Mouse (Mus musculus): ENCODE results near the gene Rpl9-ps1.

DNA sequence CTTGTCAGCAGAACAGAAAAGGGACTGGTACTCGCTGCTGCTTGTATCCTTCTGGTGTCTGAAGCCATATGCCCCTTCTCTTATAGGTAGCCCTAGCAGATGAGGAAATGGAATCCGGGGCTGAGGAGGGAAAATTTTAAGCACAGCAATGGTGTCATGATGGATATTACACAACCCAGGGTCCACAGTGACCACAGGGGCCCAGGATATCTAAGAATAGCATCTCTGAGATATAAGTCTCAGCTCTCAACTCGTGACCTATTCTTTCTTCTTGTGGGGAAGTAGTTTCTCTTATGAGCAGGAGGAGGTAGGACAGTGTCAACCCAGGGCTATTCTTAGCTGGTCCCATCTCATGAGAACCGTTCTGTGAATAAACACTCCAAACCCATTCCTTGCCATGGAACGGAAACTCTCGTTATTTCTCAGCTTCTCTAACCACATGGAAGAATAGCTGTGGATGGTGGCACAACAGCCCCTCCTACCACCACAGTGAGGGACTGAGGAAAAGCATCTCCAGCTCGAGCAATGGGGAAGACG is 4.0 kb upstream of the Rpl9-ps1 start, which contains the start of gene Ccl3:
- no peak for TF ChIP-seq CTCF (IDR thresholded peaks at IDR 0.05 in 2 of 3, conservative IDR thresholded peaks at IDR 0.05 in 1 of 3; ENCODE audit: control insufficient read depth in 1 of 3, insufficient read depth in 1 of 3, low read depth in 2 of 3, low read length in 3 of 3, poor library complexity in 1 of 3, severe bottlenecking in 1 of 3)
- TF ChIP-seq POLR2A (IDR thresholded peaks at IDR 0.05; ENCODE audit: control insufficient read depth in 1 of 2, insufficient read depth in 1 of 2, low read depth in 1 of 2, low read length in 2 of 2, poor library complexity in 1 of 2): no peak
- TF ChIP-seq ZC3H11A (IDR thresholded peaks at IDR 0.05; ENCODE audit: low read depth, low read length): no peak
- TF ChIP-seq HCFC1 (IDR thresholded peaks at IDR 0.05; ENCODE audit: low read depth, low read length): no peak
- TF ChIP-seq POLR2AphosphoS2 (IDR thresholded peaks at IDR 0.05; ENCODE audit: low read length): no peak
- TF ChIP-seq UBTF (IDR thresholded peaks at IDR 0.05; ENCODE audit: borderline replicate concordance, insufficient read depth, low read depth, low read length): no peak
- TF ChIP-seq GATA1 (IDR thresholded peaks at IDR 0.05; ENCODE audit: low read depth, low read length): no peak
- TF ChIP-seq JUND (IDR thresholded peaks at IDR 0.05; ENCODE audit: low read depth, low read length): no peak
- TF ChIP-seq RAD21 (IDR thresholded peaks at IDR 0.05; ENCODE audit: low read depth, low read length): no peak
- no peak for TF ChIP-seq TBP (IDR thresholded peaks at IDR 0.05; ENCODE audit: low read depth, low read length)

Measured in MEL (cell line).